Mouse (Mus musculus) frontal cortex, postnatal 25 days (tissue): ENCODE measurements around the gene Cep170b.
A peak's percentile ranks its signal among the peaks of the same experiment; 100 is the strongest.

Source experiments
- DNase-seq, 2 experiments: peaks; one replicate each; pipeline ENCODE4 v3.0.0; 2022; ENCODE audit warnings: low spot score in 2 of 2

Cep170b gene

GRCm38 (mm10) chr12:112720216-112720615 is at the start of gene Cep170b:
Cep170b (plus strand) TSS chr12:112720455.
- DNase-seq: no peak

DNA sequence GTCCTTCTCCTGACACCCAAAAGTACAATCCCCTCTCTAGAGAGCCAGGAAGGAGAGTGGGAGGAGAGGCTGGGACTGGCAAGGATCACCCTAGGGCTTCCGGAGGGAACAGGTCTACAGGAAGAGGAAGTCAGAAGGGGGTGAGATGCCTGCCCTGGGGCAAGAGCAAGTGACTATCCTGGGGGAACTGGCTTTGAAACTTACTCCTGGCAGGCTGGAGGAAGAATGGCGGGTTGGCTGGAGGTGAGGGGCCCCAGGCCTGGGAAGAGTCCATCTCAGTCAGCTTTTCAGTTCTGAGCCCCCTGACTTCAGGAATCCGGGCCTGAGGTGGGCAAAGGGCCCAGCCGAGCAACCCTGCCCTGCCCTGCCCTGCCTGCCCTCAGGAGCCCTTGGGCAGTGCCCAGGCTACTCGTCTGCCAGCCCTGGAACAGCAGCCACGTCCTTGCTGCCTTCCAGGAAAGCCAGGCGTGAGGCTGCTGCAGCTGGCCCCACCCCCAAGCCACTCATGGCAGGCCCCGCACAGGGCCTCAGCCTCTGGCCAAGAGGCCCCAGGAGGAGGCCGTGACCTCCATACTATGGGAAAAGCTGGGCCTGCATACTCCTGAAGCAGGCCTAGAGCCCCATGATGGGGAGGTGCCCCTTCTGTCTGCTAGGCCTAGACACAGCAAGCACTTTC is 49.4 kb upstream of the Cep170b start:
- DNase-seq: no peak

DNA sequence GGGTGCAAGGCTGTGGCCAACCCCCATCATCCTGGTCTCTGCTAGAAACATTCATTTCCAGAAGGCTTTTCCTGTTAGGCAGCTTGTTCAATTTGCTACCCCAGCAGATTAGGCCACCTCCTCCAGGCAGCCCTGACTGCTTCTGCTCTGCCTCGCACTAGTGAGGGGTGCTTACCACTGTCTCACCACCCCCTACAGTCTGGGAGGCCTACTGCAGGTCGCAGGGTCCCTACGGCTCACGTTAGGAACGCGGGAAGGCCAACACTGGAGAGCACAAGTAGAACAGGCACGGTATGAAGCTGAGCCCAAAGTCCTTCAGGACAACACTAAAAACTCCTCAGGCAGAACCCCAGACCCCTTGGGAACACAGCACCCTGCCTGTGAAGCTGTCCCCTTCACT is 48.4 kb upstream of the Cep170b start:
- no peak for DNase-seq

DNA sequence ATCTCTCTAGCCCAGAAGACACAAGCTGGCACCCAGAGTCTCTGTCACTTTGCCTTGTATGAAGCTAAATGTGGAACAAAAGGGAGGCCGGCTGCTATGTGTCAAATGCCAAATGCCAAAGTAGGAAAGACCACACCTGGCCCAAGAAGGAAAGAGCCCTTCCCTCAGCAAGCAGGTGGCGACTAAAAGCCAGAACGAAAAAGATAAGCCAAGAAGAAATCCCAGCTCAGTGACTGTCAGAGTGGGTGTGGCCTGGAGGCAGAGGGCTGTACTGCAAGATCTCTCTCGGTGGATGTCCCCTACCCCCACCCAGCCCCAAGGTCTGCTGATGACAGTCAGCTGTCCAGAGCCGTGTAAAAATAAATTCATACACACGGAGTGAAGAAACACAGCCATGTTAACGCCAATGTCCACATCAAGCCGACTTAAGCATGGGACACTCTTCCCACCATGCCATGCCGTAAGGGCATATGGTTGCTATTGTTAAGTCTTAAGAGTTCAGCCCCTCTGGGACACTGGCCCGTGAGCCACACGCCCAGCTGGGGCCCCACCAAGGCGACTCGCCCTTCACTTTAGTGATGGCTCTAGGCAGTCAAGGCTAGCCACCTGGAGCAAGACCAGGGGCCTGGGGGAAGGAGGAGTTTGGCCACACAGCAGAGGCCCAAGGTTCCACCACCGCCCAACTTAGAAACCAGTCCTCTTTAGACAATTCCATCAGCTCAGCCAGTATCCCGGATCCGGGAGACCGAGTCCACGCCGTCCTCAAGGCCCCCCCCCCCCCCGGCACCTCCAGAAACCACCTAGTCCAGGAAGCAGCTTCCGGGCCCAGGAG is 47.3 kb upstream of the Cep170b start:
- DNase-seq: no peak

- no peak for DNase-seq
Observed at GRCm38 (mm10) chr12:112673576-112674091, 46.6 kb upstream of the Cep170b start.

GRCm38 (mm10) chr12:112674132-112675011 is 45.9 kb upstream of the Cep170b start, which contains the start of gene Akt1:
Akt1 (minus strand) TSS chr12:112674884.
- no peak for DNase-seq

GRCm38 (mm10) chr12:112675245-112676035 is 44.8 kb upstream of the Cep170b start:
- DNase-seq: peak; percentile 64 to 70

- no peak for DNase-seq
Observed at GRCm38 (mm10) chr12:112677076-112677475, 43.2 kb upstream of the Cep170b start.

GRCm38 (mm10) chr12:112677943-112678554 is 42.2 kb upstream of the Cep170b start:
- DNase-seq: no peak

DNA sequence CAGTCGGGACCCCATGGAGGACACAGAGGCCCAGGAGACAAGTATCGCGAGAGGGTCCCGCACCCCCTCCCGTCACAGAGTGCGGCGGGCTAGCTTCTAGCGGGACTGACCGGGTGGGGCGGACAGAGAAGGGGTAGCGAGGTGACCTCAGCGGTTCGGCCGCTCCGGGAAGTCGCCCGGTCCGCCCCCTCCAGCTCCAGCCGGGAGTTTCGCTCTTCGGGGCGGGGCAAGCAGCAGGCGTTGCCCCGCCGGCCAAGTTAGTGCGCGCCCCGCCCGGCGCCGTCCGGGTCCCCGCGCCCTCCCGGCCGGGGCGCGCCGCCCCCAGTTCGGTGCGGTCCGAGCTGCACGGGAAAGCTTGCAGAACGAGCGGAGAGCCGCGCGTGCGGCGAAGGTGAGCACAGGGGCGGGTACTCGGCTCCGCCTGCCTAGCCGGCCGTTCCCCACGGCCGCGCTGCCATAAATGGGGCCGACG is 41.7 kb upstream of the Cep170b start, which contains the start of gene Zbtb42:
Gene Zbtb42 (plus strand): TSS at position 274 of the 472 bp plus-strand sequence.
- DNase-seq: no peak

DNA sequence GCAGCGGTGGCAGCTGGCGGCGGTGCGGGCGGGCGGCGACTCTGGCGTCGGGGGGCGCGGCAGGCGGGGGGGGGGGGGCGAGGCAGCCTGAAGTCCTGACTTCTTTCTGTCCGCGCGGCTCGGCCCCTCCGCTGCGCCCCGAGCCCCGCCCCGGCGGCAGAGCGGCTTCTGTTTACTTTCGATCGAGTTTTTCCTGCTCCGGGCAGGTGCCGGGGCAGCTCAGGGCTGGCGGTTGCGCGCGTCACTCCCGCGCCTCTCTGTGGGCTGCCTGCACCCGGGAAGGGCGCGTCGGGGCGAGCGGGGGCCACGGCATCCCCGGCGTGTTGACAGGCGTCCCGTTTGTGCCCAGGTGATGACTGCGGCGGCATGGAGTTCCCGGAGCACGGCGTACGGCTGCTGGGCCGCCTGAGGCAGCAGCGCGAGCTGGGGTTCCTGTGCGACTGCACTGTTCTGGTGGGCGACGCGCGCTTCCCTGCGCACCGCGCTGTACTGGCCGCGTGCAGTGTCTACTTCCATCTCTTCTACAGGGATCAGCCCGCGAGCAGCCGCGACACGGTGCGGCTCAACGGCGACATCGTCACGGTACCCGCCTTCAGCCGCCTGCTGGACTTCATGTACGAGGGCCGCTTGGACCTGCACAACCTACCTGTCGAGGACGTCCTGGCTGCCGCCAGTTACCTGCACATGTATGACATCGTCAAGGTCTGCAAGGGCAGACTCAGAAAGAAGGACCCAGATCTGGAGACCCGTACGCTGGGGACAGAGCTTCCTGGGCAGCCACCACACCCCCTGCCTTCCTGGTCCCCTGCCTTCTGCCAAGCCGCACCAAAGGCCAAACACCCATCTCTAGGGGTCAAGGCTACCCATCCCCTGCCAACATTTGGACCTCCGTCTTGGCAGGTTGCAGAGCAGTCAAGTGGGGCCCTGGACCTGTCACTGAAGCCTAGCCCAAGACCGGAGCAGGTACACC is 40.9 kb upstream of the Cep170b start:
- DNase-seq: no peak

DNA sequence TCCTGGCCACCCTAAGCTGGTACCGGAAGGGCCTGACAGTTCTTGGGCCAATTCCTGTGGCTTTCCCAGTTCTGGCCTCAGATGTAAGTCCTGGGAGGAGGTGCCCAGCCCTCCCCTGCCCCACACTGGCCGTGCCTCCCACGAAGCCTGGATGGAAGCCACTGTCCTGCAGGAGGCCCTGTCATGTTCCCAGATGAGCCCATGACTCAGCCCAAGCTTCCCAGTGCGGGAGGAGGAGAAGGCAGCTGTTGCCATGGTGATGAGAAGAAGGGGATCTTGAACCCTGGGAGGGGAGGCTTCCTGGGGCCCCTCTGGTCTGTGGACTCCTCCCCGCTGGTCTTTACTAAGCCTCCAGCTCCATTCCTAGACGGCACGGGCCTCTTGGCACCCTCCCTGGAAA is 36.9 kb upstream of the Cep170b start:
- no peak for DNase-seq

- DNase-seq: no peak
Observed at GRCm38 (mm10) chr12:112688458-112688857, 31.8 kb upstream of the Cep170b start.

GRCm38 (mm10) chr12:112693185-112694126 is 26.8 kb upstream of the Cep170b start:
- peak; percentile 90 to 91 for DNase-seq

DNA sequence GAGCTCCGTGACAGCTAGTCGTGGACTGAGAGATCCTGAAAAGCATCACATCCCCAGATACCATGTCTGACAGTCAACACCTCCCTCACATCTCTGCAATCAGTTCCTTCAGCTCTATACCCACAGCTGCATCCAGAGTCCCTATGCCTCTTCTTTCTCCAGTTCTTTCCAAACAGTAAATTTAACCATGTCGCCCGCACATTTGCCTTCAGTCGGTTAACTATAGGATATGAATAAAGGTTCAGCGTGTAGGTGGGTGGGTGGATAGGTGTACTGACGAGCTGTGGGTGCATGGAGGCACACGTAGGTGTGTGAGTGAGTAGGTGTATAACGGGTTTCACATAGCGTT is 26.2 kb upstream of the Cep170b start:
- DNase-seq: no peak

DNA sequence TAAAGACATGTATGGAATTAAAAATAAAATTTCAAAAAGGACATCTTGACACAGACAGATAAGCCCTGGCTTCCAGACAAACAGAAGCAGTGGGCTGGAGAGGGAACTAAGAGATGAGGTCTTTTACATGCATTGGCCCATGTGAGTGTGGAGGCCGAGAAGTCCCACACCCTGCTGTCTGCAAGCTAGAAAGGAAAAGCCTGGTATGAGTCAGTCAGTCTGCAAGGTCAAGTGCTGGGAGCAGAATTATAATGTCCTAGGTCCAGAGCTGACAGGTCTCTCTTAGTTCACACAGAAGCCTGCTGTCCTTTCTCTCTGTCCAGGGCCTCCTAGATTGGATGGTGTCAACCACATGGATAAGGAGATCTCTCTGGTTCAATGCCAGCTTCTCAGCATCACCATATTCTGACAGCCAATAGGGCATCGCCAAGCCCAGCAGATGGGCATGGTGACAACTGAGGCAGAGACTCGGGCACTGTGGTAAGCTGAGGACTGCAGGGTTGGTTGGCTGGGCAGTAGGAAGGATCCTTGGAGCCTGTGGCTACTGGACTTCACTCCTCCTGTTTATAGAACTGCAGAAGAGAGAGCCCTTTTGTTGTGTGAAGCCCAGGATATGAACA is 23.3 kb upstream of the Cep170b start:
- DNase-seq: no peak

GRCm38 (mm10) chr12:112700522-112700921 is 19.7 kb upstream of the Cep170b start:
- DNase-seq: no peak
